20 mouse cellular contexts compared by ENCODE assay signal in the genomic region with DNA sequence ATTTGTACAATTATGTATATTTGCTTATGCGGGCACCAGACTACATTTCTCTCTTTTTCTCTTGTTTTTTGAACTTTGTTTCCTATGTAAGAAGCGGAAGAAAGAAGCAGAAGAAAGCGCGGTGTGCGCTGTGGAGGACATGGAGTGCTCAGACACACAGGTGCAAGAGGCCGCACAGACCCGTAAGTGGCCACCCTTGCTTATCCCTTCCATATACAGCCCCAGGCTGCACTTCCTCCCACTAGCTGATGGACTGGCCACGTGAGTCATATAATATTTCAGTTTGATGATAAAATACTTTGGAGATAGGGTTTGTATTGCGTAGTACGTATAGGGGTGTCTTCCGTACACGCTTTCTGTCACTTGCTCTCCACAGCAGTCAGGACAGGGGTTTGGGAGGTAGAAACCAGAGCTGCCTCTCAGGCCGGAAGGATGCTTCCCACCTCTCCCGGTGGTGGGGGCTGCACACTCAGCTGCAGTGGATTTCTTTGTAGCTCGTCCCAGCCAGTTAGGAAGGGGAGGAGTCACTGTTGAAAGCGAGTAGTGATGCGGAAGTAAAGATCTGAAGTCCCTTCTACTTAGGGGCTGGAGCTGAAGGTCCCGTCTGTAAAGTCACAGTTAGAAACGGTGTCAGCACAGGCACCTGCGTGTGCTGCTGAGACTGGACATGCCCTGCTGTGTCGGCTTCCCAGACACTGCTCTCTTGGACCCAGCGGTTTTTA.
DNase-seq lines count a peak whose midpoint lies in the region; ATAC-seq lines count a peak whose summit lies in the region.
"Had no signal": no experiment of that assay in that cellular context is flagged by ENCODE, and none has a peak within 500 bp of the region (broad histone marks: within the 10 kb centered on the region; RNA-seq: fewer than 3 reads in every experiment).

No protein-coding gene starts in this region.

- H3K9me3 ChIP-seq in hindbrain, embryonic 10.5 days = no peaks in the 10 kb centered on the region
- no peaks in the 10 kb centered on the region for H3K9me3 ChIP-seq in hindbrain, embryonic 16.5 days (ENCODE audit: control insufficient read depth, low read length)
- no peaks in the 10 kb centered on the region for H3K9me3 ChIP-seq in forebrain, embryonic 10.5 days
- H3K9me3 ChIP-seq in hindbrain, embryonic 13.5 days = no peaks in the 10 kb centered on the region
- H3K9me3 ChIP-seq: heart, embryonic 10.5 days; lung, embryonic 15.5 days had no signal

- H3K36me3 ChIP-seq in hindbrain, embryonic 10.5 days = peaks cover 57% of the 10 kb centered on the region
- no peaks in the 10 kb centered on the region for H3K36me3 ChIP-seq in hindbrain, embryonic 16.5 days (ENCODE audit: control insufficient read depth, insufficient read depth, low read length)
- peaks cover 63% of the 10 kb centered on the region for H3K36me3 ChIP-seq in forebrain, embryonic 10.5 days (replicated peaks)
- peaks cover 6% of the 10 kb centered on the region; the same call in 1 of the 2 replicates for H3K36me3 ChIP-seq in hindbrain, embryonic 13.5 days

- H3K27ac ChIP-seq in hindbrain, embryonic 10.5 days = peak overlapping the region; percentile 66; the same call in 1 of the 2 replicates
- no peak overlapping the region for H3K27ac ChIP-seq in hindbrain, embryonic 16.5 days (ENCODE audit: low read depth, low read length)
- peak overlapping the region; percentile 31 for H3K27ac ChIP-seq in forebrain, embryonic 10.5 days
- no peak overlapping the region for H3K27ac ChIP-seq in hindbrain, embryonic 13.5 days
- H3K27ac ChIP-seq: heart, embryonic 10.5 days; lung, embryonic 15.5 days had no signal

- no peak overlapping the region for H3K4me3 ChIP-seq in hindbrain, embryonic 10.5 days
- no peak overlapping the region for H3K4me3 ChIP-seq in hindbrain, embryonic 16.5 days (ENCODE audit: low read length)
- H3K4me3 ChIP-seq in forebrain, embryonic 10.5 days = peak overlapping the region; percentile 6; the same call in 1 of the 2 replicates
- no peak overlapping the region for H3K4me3 ChIP-seq in hindbrain, embryonic 13.5 days
- H3K4me3 ChIP-seq: heart, embryonic 10.5 days; lung, embryonic 15.5 days; myocyte had no signal

- 64% methylated on average over 22 of the region's 22 CpGs for WGBS in hindbrain, embryonic 10.5 days
- 58% methylated on average over 22 of the region's 22 CpGs for WGBS in hindbrain, embryonic 16.5 days
- 53% methylated on average over 22 of the region's 22 CpGs for WGBS in forebrain, embryonic 10.5 days
- 56% methylated on average over 22 of the region's 22 CpGs for WGBS in hindbrain, embryonic 13.5 days

- H3K4me1 ChIP-seq in hindbrain, embryonic 10.5 days (replicated peaks) = peaks cover 20% of the 10 kb centered on the region
- H3K4me1 ChIP-seq in hindbrain, embryonic 16.5 days (ENCODE audit: control insufficient read depth, insufficient read depth, low read depth, low read length) = 0 out of 2 replicates have a peak, but pooled peaks cover 2% of the 10 kb centered on the region
- H3K4me1 ChIP-seq in forebrain, embryonic 10.5 days = peaks cover 36% of the 10 kb centered on the region
- H3K4me1 ChIP-seq in hindbrain, embryonic 13.5 days (replicated peaks) = peaks cover 30% of the 10 kb centered on the region
- H3K4me1 ChIP-seq: heart, embryonic 10.5 days; lung, embryonic 15.5 days had no signal

- H3K4me2 ChIP-seq in hindbrain, embryonic 16.5 days (ENCODE audit: low read length) = no peak overlapping the region
- no peak overlapping the region for H3K4me2 ChIP-seq in hindbrain, embryonic 13.5 days
- H3K4me2 ChIP-seq: lung, embryonic 15.5 days had no signal

- ATAC-seq in hindbrain, embryonic 16.5 days = no peak; the same call in 1 of the 2 replicates
- ATAC-seq in hindbrain, embryonic 13.5 days (ENCODE audit: low FRiP score) = peak; percentile 39; the same call in 1 of the 2 replicates
- ATAC-seq: Patski had no signal

- no peaks in the 10 kb centered on the region for H3K27me3 ChIP-seq in hindbrain, embryonic 10.5 days (ENCODE audit: insufficient read depth, poor library complexity, severe bottlenecking)
- no peaks in the 10 kb centered on the region for H3K27me3 ChIP-seq in hindbrain, embryonic 16.5 days (replicated peaks; ENCODE audit: control insufficient read depth, insufficient read depth, low read length)
- no peaks in the 10 kb centered on the region for H3K27me3 ChIP-seq in forebrain, embryonic 10.5 days (ENCODE audit: poor library complexity, severe bottlenecking)
- H3K27me3 ChIP-seq in hindbrain, embryonic 13.5 days = no peaks in the 10 kb centered on the region
- H3K27me3 ChIP-seq: lung, embryonic 15.5 days; Patski had no signal

- DNase-seq in hindbrain, embryonic 10.5 days (ENCODE audit: low spot score) = peak; percentile 39
- DNase-seq in forebrain, embryonic 10.5 days (ENCODE audit: extremely low spot score, low spot score) = peak; percentile 60
- DNase-seq in retina, embryonic 14.5 days (ENCODE audit: low spot score) = peak; percentile 76
- DNase-seq in cerebellum, adult 11-12 months = no peak
- no peak for DNase-seq in gastrocnemius, adult 8-10 months (ENCODE audit: low spot score in 2 of 2)
- DNase-seq in kidney, adult 11 months = no peak
- DNase-seq: adrenal gland, adult 2 months; cerebellum, postnatal 14 days; gastrocnemius, postnatal 10 days; heart, postnatal 36 days; kidney, adult 8-10 months; liver; spleen, adult 18-20 months; thymus, postnatal 25 days had no signal

- no peak overlapping the region for H3K9ac ChIP-seq in hindbrain, embryonic 16.5 days (ENCODE audit: low read depth, low read length)
- H3K9ac ChIP-seq in hindbrain, embryonic 13.5 days = no peak overlapping the region; the same call in 1 of the 2 replicates
- H3K9ac ChIP-seq: lung, embryonic 15.5 days had no signal

Comparison
In these comparisons a context has a peak if more than half of its experiments do, and no peak if none do; other contexts are left out.
1. H3K27ac ChIP-seq: peak in hindbrain, embryonic 10.5 days (single experiment) and forebrain, embryonic 10.5 days (single experiment); none in hindbrain, embryonic 16.5 days (single experiment) and hindbrain, embryonic 13.5 days (single experiment).
2. DNase-seq: peak in hindbrain, embryonic 10.5 days (single experiment), forebrain, embryonic 10.5 days (single experiment) and retina, embryonic 14.5 days (single experiment); none in cerebellum, adult 11-12 months (single experiment), gastrocnemius, adult 8-10 months (0 of 2) and kidney, adult 11 months (single experiment).